Mouse (Mus musculus) CH12.LX (cell line): ENCODE results near the gene Atp2a3. TPM values are rescaled to one million over a fixed set of nuclear protein-coding genes. Genes with fewer than 3 reads are reported as not detected.

Source experiments
- DNase-seq: peaks from one replicate; pipeline ENCODE4 v3.0.0-alpha.2; 2013; ENCODE audit errors: extremely low read depth
- H3K27ac ChIP-seq: 2 replicates; pipeline ENCODE4 v1.5.1; 2012; ENCODE audit warnings: low read depth, mild to moderate bottlenecking, control low read depth, moderate library complexity; ENCODE audit not compliant: insufficient read depth
- H3K27me3 ChIP-seq: replicated peaks from 2 replicates; pipeline ENCODE3; 2012; ENCODE audit warnings: inconsistent platforms
- H3K36me3 ChIP-seq, 2 experiments: replicated peaks in 1 of 2; 2 replicates each; pipeline versions ENCODE3 to v1.6.1; 2012; ENCODE audit warnings: inconsistent platforms in 1 of 2, low read length in 1 of 2, mild to moderate bottlenecking in 1 of 2, mixed read lengths in 1 of 2, moderate library complexity in 1 of 2; ENCODE audit not compliant: control insufficient read depth in 1 of 2, insufficient read depth in 1 of 2
- H3K4me1 ChIP-seq, 2 experiments: 2 replicates each; pipeline ENCODE4 v1.6.1; 2012; ENCODE audit warnings: inconsistent platforms in 1 of 2, moderate library complexity in 1 of 2; ENCODE audit not compliant: insufficient read depth in 2 of 2, control insufficient read depth in 1 of 2
- H3K4me2 ChIP-seq: 2 replicates; pipeline ENCODE4 v1.6.1; 2012; ENCODE audit warnings: low read depth, mild to moderate bottlenecking, control low read depth; ENCODE audit not compliant: poor library complexity, insufficient read depth, severe bottlenecking
- H3K4me3 ChIP-seq, 3 experiments: fragments of 150-350 bp in 1 of 3; sonication (generic) in 1 of 3; replicated peaks in 1 of 3; 2 replicates each; pipeline versions ENCODE3 to v1.5.1; 2011 to 2012; ENCODE audit warnings: low read depth in 2 of 3, low read length in 2 of 3, mild to moderate bottlenecking in 2 of 3, moderate library complexity in 2 of 3, control low read depth in 1 of 3, improper control_type of control experiment in 1 of 3, inconsistent platforms in 1 of 3, mixed read lengths in 1 of 3; ENCODE audit not compliant: poor library complexity in 1 of 3
- H3K79me2 ChIP-seq: replicated peaks from 2 replicates; pipeline ENCODE4 v1.6.1; 2012; ENCODE audit warnings: mild to moderate bottlenecking, moderate library complexity; ENCODE audit not compliant: control insufficient read depth, poor library complexity, insufficient read depth, severe bottlenecking; ENCODE audit errors: extremely low read depth
- H3K9ac ChIP-seq: 2 replicates; pipeline ENCODE4 v1.6.1; 2012; ENCODE audit warnings: low read depth, mild to moderate bottlenecking, control low read depth, moderate library complexity; ENCODE audit not compliant: insufficient read depth
- H3K9me3 ChIP-seq: replicated peaks from 2 replicates; pipeline ENCODE3; 2012; ENCODE audit warnings: low read length, inconsistent platforms, mixed read lengths
- BHLHE40 ChIP-seq: IDR thresholded peaks from 2 replicates; pipeline ENCODE4 v1.6.1; 2011; ENCODE audit warnings: mild to moderate bottlenecking, low read depth, low read length, improper control_type of control experiment
- CHD2 ChIP-seq: IDR thresholded peaks from 2 replicates; pipeline ENCODE4 v1.6.1; 2011; ENCODE audit warnings: low read length, improper control_type of control experiment
- CTCF ChIP-seq, 2 experiments: IDR thresholded peaks in 1 of 2; conservative IDR thresholded peaks in 1 of 2; 2 replicates each; pipeline ENCODE4 v1.5.1; 2011 to 2012; ENCODE audit warnings: low read depth in 2 of 2, low read length in 2 of 2, improper control_type of control experiment in 1 of 2, inconsistent platforms in 1 of 2, mild to moderate bottlenecking in 1 of 2, moderate library complexity in 1 of 2
- ELF1 ChIP-seq: IDR thresholded peaks from 2 replicates; pipeline ENCODE4 v1.6.1; 2014; ENCODE audit warnings: low read depth, mild to moderate bottlenecking, inconsistent platforms, low read length, improper control_type of control experiment
- EP300 ChIP-seq: IDR thresholded peaks from 2 replicates; pipeline ENCODE4 v1.6.1; 2011; ENCODE audit warnings: low read length, improper control_type of control experiment
- GABPA ChIP-seq: IDR thresholded peaks from 2 replicates; pipeline ENCODE4 v1.6.1; 2012; ENCODE audit warnings: low read depth, low read length, improper control_type of control experiment, inconsistent platforms; ENCODE audit not compliant: insufficient replicate concordance
- HCFC1 ChIP-seq: IDR thresholded peaks from 2 replicates; pipeline ENCODE4 v1.6.1; 2012; ENCODE audit warnings: low read depth, mild to moderate bottlenecking, inconsistent platforms, low read length, improper control_type of control experiment
- KAT2A ChIP-seq: IDR thresholded peaks from 2 replicates; pipeline ENCODE4 v1.6.1; 2012; ENCODE audit warnings: low read length, improper control_type of control experiment, inconsistent platforms; ENCODE audit not compliant: insufficient replicate concordance
- MAX ChIP-seq: IDR thresholded peaks from 2 replicates; pipeline ENCODE4 v1.6.1; 2011; ENCODE audit warnings: low read length, improper control_type of control experiment
- MAZ ChIP-seq: IDR thresholded peaks from 2 replicates; pipeline ENCODE4 v1.6.1; 2012; ENCODE audit warnings: low read depth, mild to moderate bottlenecking, inconsistent platforms, low read length, improper control_type of control experiment, moderate library complexity
- MXI1 ChIP-seq: IDR thresholded peaks from 2 replicates; pipeline ENCODE4 v1.6.1; 2011; ENCODE audit warnings: mild to moderate bottlenecking, low read depth, low read length, improper control_type of control experiment
- MYC ChIP-seq: IDR thresholded peaks from 2 replicates; pipeline ENCODE4 v1.6.1; 2011; ENCODE audit warnings: low read depth, mild to moderate bottlenecking, improper control_type of control experiment, low read length
- NELFE ChIP-seq: IDR thresholded peaks from 2 replicates; pipeline ENCODE4 v1.6.1; 2011; ENCODE audit warnings: low read depth, low read length, improper control_type of control experiment
- NRF1 ChIP-seq: IDR thresholded peaks from 2 replicates; pipeline ENCODE4 v1.6.1; 2014; ENCODE audit warnings: low read depth, mild to moderate bottlenecking, inconsistent platforms, low read length, improper control_type of control experiment, moderate library complexity
- PAX5 ChIP-seq: IDR thresholded peaks from 2 replicates; pipeline ENCODE4 v1.6.1; 2012; ENCODE audit warnings: low read length, inconsistent platforms, mixed read lengths
- POLR2AphosphoS2 ChIP-seq: IDR thresholded peaks from 2 replicates; pipeline ENCODE4 v1.6.1; 2011; ENCODE audit warnings: low read depth, low read length, improper control_type of control experiment
- RCOR1 ChIP-seq: conservative IDR thresholded peaks from 2 replicates; pipeline ENCODE4 v1.6.1; 2012; ENCODE audit warnings: low read depth, mild to moderate bottlenecking, inconsistent platforms, low read length, improper control_type of control experiment
- SIN3A ChIP-seq: IDR thresholded peaks from 2 replicates; pipeline ENCODE4 v1.6.1; 2012; ENCODE audit warnings: low read length, improper control_type of control experiment, inconsistent platforms
- SMC3 ChIP-seq: IDR thresholded peaks from 2 replicates; pipeline ENCODE4 v1.6.1; 2011; ENCODE audit warnings: low read depth, low read length, improper control_type of control experiment
- TCF12 ChIP-seq: IDR thresholded peaks from 2 replicates; pipeline ENCODE4 v1.6.1; 2014; ENCODE audit warnings: low read depth, mild to moderate bottlenecking, inconsistent platforms, low read length, improper control_type of control experiment
- USF1 ChIP-seq: IDR thresholded peaks from 2 replicates; pipeline ENCODE4 v1.6.1; 2014; ENCODE audit warnings: low read depth, mild to moderate bottlenecking, inconsistent platforms, low read length, improper control_type of control experiment
- USF2 ChIP-seq: conservative IDR thresholded peaks from 2 replicates; pipeline ENCODE4 v1.6.1; 2011; ENCODE audit warnings: low read depth, low read length, improper control_type of control experiment
- ZC3H11A ChIP-seq: IDR thresholded peaks from 2 replicates; pipeline ENCODE4 v1.6.1; 2012; ENCODE audit warnings: low read depth, mild to moderate bottlenecking, inconsistent platforms, low read length, improper control_type of control experiment
- ZMIZ1 ChIP-seq: IDR thresholded peaks from 2 replicates; pipeline ENCODE4 v1.6.1; 2012; ENCODE audit warnings: low read depth, mild to moderate bottlenecking, inconsistent platforms, low read length, improper control_type of control experiment
- dilution Hi-C: fragments of 300-500 bp; cut with MboI; formaldehyde crosslinking; loops from 2 replicates; pipeline ENCODE4 v1.14.3; 2020; ENCODE audit warnings: low sequenced_read_pairs; ENCODE audit not compliant: extremely low pct_unique_long_range_greater_than_20kb, extremely low pct_ligation_motif_present
- in situ Hi-C: fragments of 300-500 bp; cut with MboI; formaldehyde crosslinking; loops from 3 replicates; pipeline ENCODE4 v1.14.3; 2019; ENCODE audit warnings: low sequenced_read_pairs, low pct_ligation_motif_present, low pct_unique_long_range_greater_than_20kb, mixed read lengths
- polyA plus RNA-seq: library from polyadenylated mRNA; unstranded; fragments of >175 nt; gene quantifications from 2 replicates; pipeline ENCODE4 v1.2.1, GENCODE M21; 2012; ENCODE audit warnings: low read depth; ENCODE audit not compliant: insufficient read length
- total RNA-seq, 2 experiments: library from RNA; depleted of rRNA; stranded (reverse); fragments of 300-350 nt in 1 of 2; fragments of >200 nt in 1 of 2; gene quantifications; 2 replicates each; pipeline ENCODE4 v1.2.3; 2012 to 2014

Gene Atp2a3
- total and polyA plus RNA-seq, 3 experiments = 61.4 to 279 (median 218) TPM

GRCm38 (mm10) chr11:73018471-73019146, 57.6 kb downstream of the Atp2a3 start, which contains the start of gene Camkk1 (continued):
- TF ChIP-seq ELF1 = peak; percentile 41; the same call in 1 of the 2 replicates
- TF ChIP-seq, all 38 proteins: peak for 15

- peaks cover 15% of the 10 kb centered on the region for H3K27me3 ChIP-seq
- dilution Hi-C loops = no loop called here
- TF ChIP-seq MYC (peak; percentile 64; the same call in 1 of the 2 replicates), SMC3 (no peak), PAX5 (no peak), GABPA (no peak), HCFC1 (no peak), MAX (peak; percentile 88), MAZ (0 out of 2 replicates have a peak, but pooled peaks have one; percentile 21), BHLHE40 (peak; percentile 96), ZC3H11A (no peak), SIN3A (peak; percentile 80), USF2 (peak; percentile 58), EP300 (no peak; the same call in 1 of the 2 replicates), MXI1 (peak; percentile 90), CTCF (conservative IDR thresholded peaks at IDR 0.05 in 1 of 2, IDR thresholded peaks at IDR 0.05 in 1 of 2; ENCODE audit: low read depth in 2 of 2, low read length in 2 of 2) (0 out of 4 replicates have a peak, but pooled peaks of 1 of the 2 experiments have one; percentile 10), CHD2 (0 out of 2 replicates have a peak, but pooled peaks have one; percentile 25), RCOR1 (no peak), NELFE (peak; percentile 12; the same call in 1 of the 2 replicates), KAT2A (no peak), ZMIZ1 (no peak), POLR2AphosphoS2 (no peak), NRF1 (peak; percentile 72), USF1 (peak; percentile 75), TCF12 (0 out of 2 replicates have a peak, but pooled peaks have one; percentile 9)
Observed at GRCm38 (mm10) chr11:73019147-73019795, 58.3 kb downstream of the Atp2a3 start.

More at GRCm38 (mm10) chr11:73019147-73019795, 58.3 kb downstream of the Atp2a3 start:
- Histone ChIP-seq H3K4me3 (peak overlapping the region; percentile 41 to 69 (median 67)), H3K9me3 (no peaks in the 10 kb centered on the region), H3K27ac (no peak overlapping the region), H3K36me3 (peaks cover 6 to 30% of the 10 kb centered on the region in 2 experiments), H3K9ac (peak overlapping the region; percentile 18), H3K4me2 (peak overlapping the region; percentile 77), H3K79me2 (no peaks in the 10 kb centered on the region), H3K4me1 (peaks cover 30 to 59% of the 10 kb centered on the region in 2 experiments)
- in situ Hi-C loops = loop anchor here (25.0 kb wide), 1 partner anchor 582 kb away; the partner anchor contains the start of genes Ggt6 and Mybbp1a
- DNase-seq = no peak
